Mouse (Mus musculus) duodenum, adult 2 months (tissue): Measurements from ENCODE around the gene Gdi2. TPM values are rescaled to one million over a fixed set of nuclear protein-coding genes. Genes with fewer than 3 reads are reported as not detected.

Source experiments
- polyA plus RNA-seq: library from polyadenylated mRNA; depleted of rRNA; stranded (reverse); fragments of >200 nt; gene quantifications from 2 replicates; pipeline ENCODE4 v1.2.3, GENCODE M21; 2012; ENCODE audit warnings: low replicate concordance; rRNA removed

Gdi2 gene
- 144 and 256 TPM in 2 replicates for polyA plus RNA-seq

DNA sequence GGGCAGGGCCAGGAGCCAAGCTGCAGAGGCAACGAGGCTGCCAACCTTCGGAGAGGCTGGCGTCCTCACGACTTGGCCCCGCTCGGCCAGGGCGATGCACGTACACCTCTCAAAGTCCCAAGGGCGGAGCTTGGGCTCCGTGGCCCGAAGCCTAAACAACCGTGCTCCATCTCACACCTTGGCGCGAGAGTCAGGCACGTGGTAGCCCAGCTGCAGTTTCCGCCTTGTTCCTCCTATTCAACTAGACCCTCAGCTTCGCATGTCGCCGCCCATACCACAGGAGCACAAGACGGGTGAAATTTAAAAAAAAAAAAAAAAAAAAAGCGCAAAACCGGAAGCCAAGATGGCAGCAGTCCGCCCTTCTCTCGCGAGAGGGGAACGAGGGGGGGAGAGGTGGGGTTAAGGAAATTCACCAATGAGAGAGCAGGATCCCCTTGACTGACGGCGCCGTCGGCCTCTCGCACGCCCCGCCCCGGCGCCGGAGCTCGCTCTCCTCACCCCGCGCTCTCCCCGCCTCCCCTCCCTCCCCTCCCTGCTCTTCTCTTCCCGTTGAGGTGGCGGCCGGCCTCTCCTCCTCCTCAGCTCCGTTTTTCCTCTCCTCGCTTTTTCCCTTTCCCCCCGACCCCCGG, at the start of gene Gdi2:
Gene Gdi2, plus strand, starts transcription at position 470 of the 629 bp plus-strand sequence.

DNA sequence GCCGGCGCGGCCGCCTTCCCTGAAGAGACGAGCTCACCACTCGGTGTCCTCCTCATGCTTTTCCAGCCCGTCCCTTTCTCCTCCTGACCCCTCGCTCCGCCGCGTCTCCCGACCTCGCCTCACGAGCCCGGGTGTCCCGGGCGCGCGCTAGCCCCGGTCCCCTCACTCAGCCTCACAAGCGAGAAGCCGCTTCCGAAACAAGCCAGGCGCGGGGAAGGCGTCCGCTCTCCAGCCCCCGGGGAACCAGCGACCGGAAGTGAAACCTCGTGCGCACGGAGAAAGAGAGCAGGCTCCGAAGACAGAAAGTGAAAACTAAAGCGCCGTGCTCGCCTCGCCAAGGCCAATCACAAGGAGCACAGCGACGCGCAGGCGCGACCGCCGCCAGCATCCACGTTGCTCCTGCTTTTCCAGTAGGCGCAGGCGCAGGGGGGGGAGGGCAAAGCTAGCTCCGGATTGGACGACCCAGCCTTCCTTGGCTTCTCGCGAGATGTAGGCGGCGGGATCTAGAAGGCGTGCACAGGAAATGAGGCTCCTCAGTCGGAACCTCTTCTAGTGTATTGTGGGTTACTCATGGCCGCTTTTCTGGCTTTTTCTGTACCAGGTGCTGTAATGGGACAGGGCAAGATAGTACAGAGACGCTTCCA, 73.1 kb downstream of the Gdi2 start, which contains the start of gene Fam208b:
Gene Fam208b, minus strand, starts transcription at position 314 of the 644 bp plus-strand sequence.

Other genes with a start within 250 kb of the Gdi2 start
- 0.18 and 0.47 TPM in 2 replicates for gene Fam208b, start 73.0 kb downstream of the Gdi2 start, polyA plus RNA-seq
- gene Asb13, start 96.0 kb downstream of the Gdi2 start, polyA plus RNA-seq: 14.8 and 19.7 TPM in 2 replicates